Mouse (Mus musculus): ENCODE measurements around the gene Hsd17b12.

- TF ChIP-seq CTCF (IDR thresholded peaks at IDR 0.05; ENCODE audit: insufficient read depth, low read length) (no peak), POLR2A (IDR thresholded peaks at IDR 0.05; ENCODE audit: borderline replicate concordance, extremely low read depth, low read depth, low read length) (peak; percentile 70; the same call in 1 of the 2 replicates)
These were observed 147.2 kb downstream of the Hsd17b12 start, which contains the start of gene Alkbh3 for GRCm38 (mm10) chr2:94010335-94011291.
